Mouse (Mus musculus) small intestine, adult 2 months (tissue): ENCODE measurements around the gene Arhgdia. TPM values are rescaled to one million over a fixed set of nuclear protein-coding genes. Genes with fewer than 3 reads are reported as not detected.

ENCODE experiments used
- H3K27ac ChIP-seq: fragments of 200-500 bp; 2 replicates; pipeline ENCODE4 v1.5.1; 2012; ENCODE audit warnings: low read depth, low read length, control low read depth, inconsistent platforms; ENCODE audit not compliant: insufficient read depth
- H3K27me3 ChIP-seq: fragments of 200-500 bp; 2 replicates; pipeline ENCODE4 v1.6.1; 2012; ENCODE audit warnings: mild to moderate bottlenecking, moderate library complexity, low read length, inconsistent platforms; ENCODE audit not compliant: control insufficient read depth, insufficient read depth
- H3K36me3 ChIP-seq: fragments of 200-500 bp; 2 replicates; pipeline ENCODE4 v1.6.1; 2012; ENCODE audit warnings: mild to moderate bottlenecking, low read length, control low read depth, inconsistent platforms; ENCODE audit not compliant: control insufficient read depth, insufficient read depth
- H3K4me1 ChIP-seq: fragments of 200-500 bp; 2 replicates; pipeline ENCODE4 v1.6.1; 2012; ENCODE audit warnings: low read length, inconsistent platforms, mixed read lengths; ENCODE audit not compliant: control insufficient read depth, insufficient read depth, insufficient read length
- H3K4me3 ChIP-seq: fragments of 200-500 bp; 2 replicates; pipeline ENCODE4 v1.5.1; 2012; ENCODE audit warnings: low read depth, mild to moderate bottlenecking, control low read depth, inconsistent platforms, low read length, moderate library complexity
- CTCF ChIP-seq: fragments of 200-500 bp; IDR thresholded peaks from 2 replicates; pipeline ENCODE4 v1.5.1; 2012; ENCODE audit warnings: low read depth, mild to moderate bottlenecking, control low read depth, inconsistent platforms, low read length, moderate library complexity, mixed read lengths; ENCODE audit not compliant: insufficient replicate concordance, insufficient read length; ENCODE audit errors: extremely low read depth
- POLR2A ChIP-seq: fragments of 200-500 bp; IDR thresholded peaks from 2 replicates; pipeline ENCODE4 v1.6.1; 2012; ENCODE audit warnings: low read depth, mild to moderate bottlenecking, control low read depth, inconsistent platforms, low read length, moderate library complexity
- WGBS: fragments of 180-500 bp; shearing (Covaris S2); methylation state at CpG from one replicate; pipeline ENCODE4 v1.1.7; 2018; 5-methylcytosine and 5-hydroxymethylcytosine counted together
- polyA plus RNA-seq: library from polyadenylated mRNA; depleted of rRNA; stranded (reverse); fragments of >200 nt; gene quantifications from 2 replicates; pipeline ENCODE4 v1.2.3, GENCODE M21; 2012; rRNA removed

Gene Arhgdia
- polyA plus RNA-seq, 1 experiment: 1,022 TPM

DNA sequence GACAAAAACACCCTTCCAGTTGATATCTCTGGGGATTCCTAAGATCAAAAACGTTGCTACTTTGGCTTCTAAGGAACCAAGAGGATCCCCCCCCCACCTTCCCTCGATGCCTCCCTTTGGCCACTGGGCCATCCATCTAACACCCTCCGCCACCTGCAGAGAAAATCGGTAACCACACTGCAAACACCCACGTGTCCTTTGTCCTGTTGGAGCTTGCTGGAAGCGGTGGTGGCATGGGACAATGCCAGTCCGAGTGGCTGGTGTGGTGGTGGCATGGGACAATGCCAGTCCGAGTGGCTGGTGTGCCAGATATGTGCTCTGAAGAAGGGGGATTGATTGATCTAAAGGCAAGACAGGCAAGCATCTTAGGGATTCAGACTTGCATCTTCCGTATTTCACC lies 49.8 kb downstream of the Arhgdia start:
- Histone ChIP-seq H3K36me3 (no peaks in the 10 kb centered on the region), H3K27me3 (peaks cover 25% of the 10 kb centered on the region), H3K4me1 (peaks cover 5% of the 10 kb centered on the region), H3K4me3 (no peak overlapping the region), H3K27ac (no peak overlapping the region)
- TF ChIP-seq POLR2A (no peak), CTCF (no peak)
- 22% methylated on average over 9 of the region's 9 CpGs for WGBS

DNA sequence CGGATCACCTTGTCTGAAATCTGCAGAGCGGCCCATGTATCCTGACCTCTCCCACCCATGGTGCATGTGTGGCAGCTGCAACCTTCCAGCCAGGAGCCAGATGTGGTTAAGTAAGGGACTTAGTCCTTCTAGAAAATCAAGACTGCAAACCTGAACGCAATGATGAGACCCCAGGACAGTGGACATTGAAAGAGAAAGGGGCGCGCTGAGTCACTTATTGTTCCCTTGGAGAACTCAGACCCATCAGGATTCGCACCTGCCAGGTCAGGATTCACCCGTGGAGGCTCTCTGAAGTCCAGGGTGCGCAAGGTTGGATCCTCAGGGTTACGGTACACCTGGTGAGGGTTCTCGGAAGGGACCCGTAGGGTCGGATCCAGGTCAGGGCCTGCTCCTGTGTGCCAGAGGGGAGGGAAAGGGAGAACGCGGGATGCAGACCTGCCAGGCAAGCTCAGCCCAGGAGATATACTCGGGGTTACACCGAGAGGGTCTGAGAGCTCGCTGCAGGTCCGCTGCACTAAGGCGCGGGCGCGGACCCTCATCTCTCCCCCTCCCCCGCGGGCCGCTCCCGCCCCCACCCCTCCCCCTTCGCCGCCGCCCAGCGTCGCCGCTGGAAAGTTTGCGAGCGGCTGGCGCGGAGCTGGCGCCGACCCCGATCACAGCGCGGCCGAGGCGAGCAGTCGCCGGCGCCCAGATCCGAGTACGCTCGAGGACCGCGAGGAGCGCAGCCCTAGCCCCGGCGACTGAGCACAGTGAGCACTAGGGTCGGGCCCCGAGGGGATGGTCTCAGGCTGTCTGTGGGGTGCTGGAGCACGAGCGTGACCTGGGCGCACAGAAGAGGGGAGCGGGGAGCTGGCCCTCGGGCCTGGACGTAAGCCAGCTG lies 51.1 kb downstream of the Arhgdia start, which contains the start of gene Gcgr:
Gcgr (plus strand) TSS at position 615 of the 880 bp plus-strand sequence.
- Histone ChIP-seq H3K4me1 (peaks cover 5% of the 10 kb centered on the region), H3K27me3 (peaks cover 25% of the 10 kb centered on the region), H3K36me3 (no peaks in the 10 kb centered on the region), H3K27ac (no peak within 1 kb of the TSS), H3K4me3 (peak within 1 kb of the TSS; percentile 47)
- WGBS: 11% methylated on average over 62 of the region's 62 CpGs
- TF ChIP-seq CTCF (no peak), POLR2A (no peak)

DNA sequence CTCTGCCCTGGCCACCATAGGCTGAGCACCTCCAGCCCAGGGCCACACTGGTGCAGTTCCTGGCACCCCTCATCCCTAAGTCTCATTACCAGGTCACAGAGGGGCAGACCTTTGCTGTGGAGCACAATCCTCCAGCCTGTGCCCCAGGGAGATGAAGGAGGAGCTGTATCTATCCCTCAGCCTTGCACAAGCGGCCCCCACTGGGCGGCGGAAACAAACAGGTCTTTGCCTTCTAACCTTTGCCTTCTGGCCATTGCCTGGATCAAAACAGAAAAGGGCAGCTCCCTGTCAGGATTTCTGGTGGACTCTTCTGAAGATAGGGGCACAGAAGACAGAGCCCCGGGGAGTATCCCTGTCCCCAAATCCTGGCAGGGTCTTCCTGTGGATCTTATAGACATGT lies 52.5 kb downstream of the Arhgdia start:
- TF ChIP-seq CTCF (no peak), POLR2A (no peak)
- no peak overlapping the region for H3K27ac ChIP-seq
- H3K36me3 ChIP-seq: no peaks in the 10 kb centered on the region
- H3K4me3 ChIP-seq: no peak overlapping the region
- H3K27me3 ChIP-seq: peaks cover 25% of the 10 kb centered on the region
- WGBS: 77% methylated on average over 4 of the region's 4 CpGs
- peaks cover 5% of the 10 kb centered on the region for H3K4me1 ChIP-seq

Other genes starting within 250 kb of the Arhgdia start
- gene Actg1, start 233.1 kb downstream of the Arhgdia start, polyA plus RNA-seq: 927 and 1,318 TPM in 2 replicates
- gene Fscn2, start 220.1 kb downstream of the Arhgdia start, polyA plus RNA-seq: not detected in 2 replicates
- 32.0 and 49.2 TPM in 2 replicates for gene Faap100, start 202.9 kb downstream of the Arhgdia start, polyA plus RNA-seq
- gene Nploc4, start 143.9 kb downstream of the Arhgdia start, polyA plus RNA-seq: 29.0 and 54.8 TPM in 2 replicates
- 0.15 and 0.60 TPM in 2 replicates for gene Tspan10, start 139.0 kb downstream of the Arhgdia start, polyA plus RNA-seq
- 0.43 TPM in 2 replicates for gene Pde6g, start 128.1 kb downstream of the Arhgdia start, polyA plus RNA-seq
- gene Oxld1, start 123.6 kb downstream of the Arhgdia start, polyA plus RNA-seq: 16.6 and 23.6 TPM in 2 replicates
- 3.6 and 4.4 TPM in 2 replicates for gene Ccdc137, start 123.5 kb downstream of the Arhgdia start, polyA plus RNA-seq
- gene Arl16, start 114.0 kb downstream of the Arhgdia start, polyA plus RNA-seq: 14.3 and 15.4 TPM in 2 replicates
- gene Mrpl12, start 97.0 kb downstream of the Arhgdia start, polyA plus RNA-seq: 130 and 155 TPM in 2 replicates
- 298 and 416 TPM in 2 replicates for gene Slc25a10, start 89.8 kb downstream of the Arhgdia start, polyA plus RNA-seq
- gene Gcgr, start 50.9 kb downstream of the Arhgdia start, polyA plus RNA-seq: 1.4 and 2.6 TPM in 2 replicates
- gene Mcrip1, start 31.9 kb downstream of the Arhgdia start, polyA plus RNA-seq: 24.0 and 30.3 TPM in 2 replicates
- 0.51 TPM in 1 of 2 replicates, not detected in the other for gene Ppp1r27, start 30.5 kb downstream of the Arhgdia start, polyA plus RNA-seq
- 442 and 705 TPM in 2 replicates for gene P4hb, start 8.4 kb downstream of the Arhgdia start, polyA plus RNA-seq
- 12.0 and 24.0 TPM in 2 replicates for gene Alyref, start 16.7 kb upstream of the Arhgdia start, polyA plus RNA-seq
- 46.4 and 97.9 TPM in 2 replicates for gene Anapc11, start 16.8 kb upstream of the Arhgdia start, polyA plus RNA-seq
- gene Npb, start 26.9 kb upstream of the Arhgdia start, polyA plus RNA-seq: 0.98 and 7.2 TPM in 2 replicates
- 449 and 1,029 TPM in 2 replicates for gene Pcyt2, start 36.3 kb upstream of the Arhgdia start, polyA plus RNA-seq
- 99.1 and 147 TPM in 2 replicates for gene Sirt7, start 43.6 kb upstream of the Arhgdia start, polyA plus RNA-seq
- 24.8 and 33.6 TPM in 2 replicates for gene Mafg, start 52.0 kb upstream of the Arhgdia start, polyA plus RNA-seq
- 17.1 and 19.9 TPM in 2 replicates for gene Pycr1, start 62.1 kb upstream of the Arhgdia start, polyA plus RNA-seq
- 0.39 and 1.0 TPM in 2 replicates for gene Myadml2, start 66.5 kb upstream of the Arhgdia start, polyA plus RNA-seq
- gene Notum, start 79.6 kb upstream of the Arhgdia start, polyA plus RNA-seq: 0.67 and 0.99 TPM in 2 replicates
- gene Aspscr1, start 91.3 kb upstream of the Arhgdia start, polyA plus RNA-seq: 86.9 and 138 TPM in 2 replicates
- gene Cenpx, start 132.1 kb upstream of the Arhgdia start, polyA plus RNA-seq: 38.4 and 46.2 TPM in 2 replicates
- gene Lrrc45, start 132.3 kb upstream of the Arhgdia start, polyA plus RNA-seq: 22.0 and 23.9 TPM in 2 replicates
- gene Rac3, start 139.8 kb upstream of the Arhgdia start, polyA plus RNA-seq: 4.1 and 5.1 TPM in 2 replicates
- gene Dcxr, start 145.7 kb upstream of the Arhgdia start, polyA plus RNA-seq: 102 and 127 TPM in 2 replicates
- gene Cbr2, start 150.5 kb upstream of the Arhgdia start, polyA plus RNA-seq: 1.2 and 11.4 TPM in 2 replicates
- 1.4 and 58.5 TPM in 2 replicates for gene Hmga1b, start 181.2 kb upstream of the Arhgdia start, polyA plus RNA-seq
- 41.0 and 90.5 TPM in 2 replicates for gene Rfng, start 202.6 kb upstream of the Arhgdia start, polyA plus RNA-seq
- 57.5 and 86.4 TPM in 2 replicates for gene Gps1, start 202.6 kb upstream of the Arhgdia start, polyA plus RNA-seq
- 24.1 and 29.0 TPM in 2 replicates for gene Dus1l, start 214.8 kb upstream of the Arhgdia start, polyA plus RNA-seq
- gene Fasn, start 242.9 kb upstream of the Arhgdia start, polyA plus RNA-seq: 151 and 154 TPM in 2 replicates